Mouse (Mus musculus) urinary bladder, adult 18-20 months (tissue): ENCODE measurements at regions not wholly inside any gene's neighbourhood (a gene's known extent, or its start where the extent isn't known, plus 50 kb on each side); places are given as distances from the start of the nearest gene placed in this dataset.
"Not testable (repeated sequence)": the region's sequence is repeated elsewhere in the genome, so short reads cannot be mapped to it uniquely, and the experiment has no call there.

ENCODE experiments used
- DNase-seq, 2 experiments: peaks; one replicate each; pipeline ENCODE4 v3.0.0; 2022; ENCODE audit warnings: low spot score in 2 of 2, mixed read lengths in 2 of 2

DNA sequence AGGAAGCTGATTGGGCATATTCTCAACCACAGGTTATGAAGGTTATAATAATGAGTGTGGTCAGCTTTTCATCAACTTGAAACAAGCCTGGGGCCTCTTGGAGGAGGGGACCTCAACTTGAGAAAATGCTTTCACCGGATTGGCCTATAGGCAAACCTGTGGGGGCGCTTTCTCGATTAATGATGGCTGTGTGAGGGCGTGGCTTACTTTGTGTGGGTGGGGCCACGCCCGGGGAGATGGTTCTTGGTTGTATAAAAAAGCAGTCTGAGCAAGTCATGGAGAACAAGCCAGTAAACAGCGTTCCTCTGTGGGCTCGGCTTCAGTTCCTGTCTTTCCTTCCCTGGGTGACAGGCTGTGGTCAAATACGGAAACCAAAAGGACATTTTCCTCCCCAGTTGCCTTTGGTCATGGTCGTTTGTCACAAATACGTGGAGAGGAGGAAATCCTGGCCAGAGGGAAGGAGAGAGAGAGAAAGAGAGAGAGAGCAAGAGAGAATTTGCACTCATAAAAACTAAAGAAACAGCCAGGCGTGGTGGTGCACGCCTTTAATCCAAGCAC, 163.1 kb downstream of the Ifng start:
- DNase-seq, result no peak

GRCm38 (mm10) chr10:118605156-118605821, 164.4 kb downstream of the Ifng start:
- DNase-seq, result no peak

GRCm38 (mm10) chr10:118607418-118607817, 166.6 kb downstream of the Ifng start:
- no peak for DNase-seq

GRCm38 (mm10) chr10:118608376-118609145, 167.7 kb downstream of the Ifng start:
- DNase-seq, result no peak

GRCm38 (mm10) chr10:118609157-118609556, 168.3 kb downstream of the Ifng start:
- no peak for DNase-seq

DNA sequence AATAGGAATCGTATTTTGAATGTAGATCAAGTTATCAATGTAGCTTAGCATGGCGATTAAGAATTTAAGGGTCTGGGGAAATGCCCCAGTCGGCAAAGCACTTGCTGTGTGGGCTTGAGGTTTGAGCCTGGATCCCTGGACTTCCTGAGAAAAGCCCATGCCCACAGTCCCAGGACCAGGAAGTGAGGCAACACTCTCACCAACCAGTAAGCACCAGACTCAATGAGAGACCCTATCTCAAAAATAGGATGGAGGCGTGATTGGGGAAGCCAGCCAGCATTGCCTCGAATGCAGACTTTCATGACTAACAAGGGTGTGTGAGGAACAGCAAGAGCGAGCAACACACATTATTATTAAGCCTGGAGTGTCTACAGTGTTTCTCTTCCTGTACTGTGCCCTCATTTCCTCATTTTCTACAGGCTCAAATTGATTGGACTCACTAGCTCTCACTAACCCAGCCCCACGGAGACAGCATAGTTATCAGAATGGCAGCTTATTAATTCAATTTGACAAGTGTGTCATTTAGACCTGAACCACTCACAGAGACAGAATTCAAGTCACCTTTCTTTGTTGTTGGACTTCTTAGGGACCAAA, 170.1 kb downstream of the Ifng start:
- DNase-seq, result no peak

DNA sequence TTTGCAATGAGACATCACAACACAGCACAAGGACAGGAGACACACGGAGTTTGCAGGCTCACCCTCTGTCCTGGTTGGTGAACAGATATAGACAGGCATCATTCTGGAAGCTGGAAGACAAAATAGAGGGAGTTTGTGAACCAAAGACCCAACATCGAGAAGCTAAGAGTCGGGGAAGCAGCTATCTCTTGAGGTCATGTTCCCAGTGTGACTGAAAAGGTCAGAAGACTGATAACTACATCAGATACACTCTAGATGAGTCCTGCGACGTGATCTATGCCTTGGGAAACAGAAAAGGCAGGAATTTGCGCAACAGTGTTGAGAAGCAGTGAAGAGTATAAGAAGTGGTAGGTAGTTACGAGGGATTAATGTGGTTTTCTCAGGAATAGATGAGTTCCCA, 171.2 kb downstream of the Ifng start:
- no peak for DNase-seq

DNA sequence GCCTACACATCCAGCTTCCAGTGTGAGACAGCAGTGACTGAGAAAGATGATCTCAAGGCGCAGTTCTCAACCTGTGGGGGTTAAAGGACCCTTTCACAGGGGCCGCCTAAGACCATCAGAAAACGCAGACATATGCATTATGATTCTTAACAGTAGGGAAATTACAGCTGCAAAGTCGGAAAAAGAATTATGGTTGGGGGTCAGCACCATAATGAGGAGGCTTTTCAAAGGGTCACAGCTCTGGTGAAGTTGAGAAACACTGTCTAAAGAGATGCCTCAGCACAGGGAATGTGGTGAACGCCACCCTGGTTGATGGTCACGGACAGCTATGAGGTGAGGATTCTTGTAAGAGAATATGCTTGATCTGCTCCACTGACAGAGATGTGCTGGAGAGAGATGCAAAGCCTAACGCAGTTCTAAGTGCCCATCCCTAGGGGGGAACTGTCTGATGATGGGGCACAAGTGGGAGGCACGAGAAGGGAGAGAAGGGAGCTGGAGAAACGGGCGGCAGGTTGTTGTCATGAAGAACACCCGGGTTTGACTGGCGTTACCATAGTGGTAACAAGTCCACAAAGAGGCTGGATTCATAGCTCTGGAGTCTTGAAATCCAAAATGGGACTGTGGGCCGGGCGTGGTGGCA, 172.3 kb downstream of the Ifng start:
- no peak for DNase-seq

GRCm38 (mm10) chr10:118614251-118614865, 173.5 kb downstream of the Ifng start:
- DNase-seq, result no peak

DNA sequence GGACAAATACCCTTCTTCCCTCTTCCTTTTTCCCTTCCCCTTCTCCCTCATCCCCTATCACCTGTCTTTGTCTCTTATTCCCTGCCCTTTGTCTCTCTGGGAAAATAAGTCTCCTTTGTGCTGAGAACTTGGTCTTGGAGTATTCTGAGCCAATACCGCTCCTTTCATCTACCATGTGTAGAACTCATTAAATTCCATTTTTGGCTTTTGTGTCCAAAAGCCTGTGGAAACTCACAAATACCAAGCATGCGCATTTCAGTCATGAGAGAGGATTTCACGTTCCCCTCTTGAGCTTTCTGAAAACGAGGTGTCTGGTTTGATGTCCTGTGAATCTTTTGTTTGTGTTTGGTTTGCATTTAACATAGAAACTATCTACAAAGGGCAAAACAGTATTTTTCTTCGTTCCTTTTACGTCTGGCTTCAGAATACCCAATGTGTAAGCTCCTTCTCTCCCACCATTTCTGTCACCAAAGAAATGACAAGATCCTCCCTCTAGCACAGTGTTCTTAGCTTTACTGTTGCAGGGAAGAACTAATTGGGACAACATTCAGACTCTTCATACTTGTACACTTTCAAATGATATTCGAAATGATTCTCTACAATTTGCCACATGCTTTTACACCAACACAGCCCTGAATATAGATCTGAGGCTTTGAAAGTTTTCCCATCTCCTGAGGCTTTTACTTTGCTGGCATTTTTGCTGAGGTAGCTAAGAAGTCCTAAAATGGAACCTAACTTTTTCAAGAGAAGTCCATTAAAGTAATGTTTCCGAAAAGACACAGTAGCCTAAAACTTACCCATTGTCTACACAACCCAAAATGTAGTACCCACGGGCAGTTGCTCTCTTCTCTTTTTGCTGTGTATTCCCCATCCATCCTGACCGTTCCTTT, 174.5 kb downstream of the Ifng start:
- no peak for DNase-seq

GRCm38 (mm10) chr10:118616031-118616615, 175.3 kb downstream of the Ifng start:
- no peak for DNase-seq

- DNase-seq, result no peak
These were observed 176.6 kb downstream of the Ifng start for GRCm38 (mm10) chr10:118617291-118618044.

DNA sequence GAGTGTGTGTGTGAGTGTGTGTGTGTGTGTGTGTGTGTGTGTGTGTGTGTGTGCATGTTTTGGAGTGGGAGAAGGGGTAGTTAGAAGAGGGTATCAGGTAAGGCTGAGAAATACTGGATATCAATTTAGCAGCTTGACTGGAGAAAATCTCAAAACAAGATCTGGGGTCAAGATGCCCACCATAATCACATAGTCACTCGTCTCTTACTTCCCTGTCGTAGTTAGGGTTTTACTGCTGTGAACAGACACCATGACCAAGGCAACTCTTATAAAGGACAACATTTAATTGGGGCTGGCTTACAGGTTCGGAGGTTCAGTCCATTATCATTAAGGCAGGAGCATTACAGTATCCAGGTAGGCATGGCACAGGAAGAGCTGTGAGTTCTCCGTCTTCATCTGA, 177.4 kb downstream of the Ifng start:
- DNase-seq, result not testable (repeated sequence)

- no peak for DNase-seq
These were observed 178.1 kb downstream of the Ifng start for GRCm38 (mm10) chr10:118618766-118619600.

DNA sequence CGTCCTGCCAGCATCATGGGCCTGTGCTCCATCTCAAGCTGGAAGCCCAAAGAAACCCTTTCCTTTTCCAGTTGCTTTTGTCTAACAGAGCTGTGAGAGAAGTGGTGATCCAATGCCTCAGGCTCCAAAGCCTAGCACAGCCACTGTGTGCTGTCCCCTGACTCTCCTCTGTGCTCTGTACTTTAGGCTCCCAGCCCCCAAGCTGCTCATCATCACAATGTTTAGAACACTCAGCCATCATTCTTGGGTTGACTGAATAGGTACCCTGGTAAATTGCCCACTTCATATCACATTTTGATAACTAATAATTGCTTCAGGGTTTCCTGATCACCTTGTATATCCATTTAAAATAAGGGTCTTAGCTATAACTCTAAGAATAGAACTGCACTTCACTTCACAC, 178.8 kb downstream of the Ifng start:
- DNase-seq, result no peak

- no peak for DNase-seq
These were observed 179.8 kb downstream of the Ifng start for GRCm38 (mm10) chr10:118620611-118621010.

GRCm38 (mm10) chr10:118621546-118621945, 180.7 kb downstream of the Ifng start:
- DNase-seq, result no peak

GRCm38 (mm10) chr10:118622131-118622530, 181.3 kb downstream of the Ifng start:
- DNase-seq, result no peak

- DNase-seq, result no peak
These were observed 182.1 kb downstream of the Ifng start for GRCm38 (mm10) chr10:118622916-118623315.
